Mouse (Mus musculus): ENCODE data around the gene Ascc3. TPM values are rescaled to one million over a fixed set of nuclear protein-coding genes. Genes with fewer than 3 reads are reported as not detected.
A peak's percentile ranks its signal among the peaks of the same experiment; 100 is the strongest.

Ascc3 gene
- polyA plus RNA-seq, 1 experiment from 2014 or later: 11.9 TPM

GRCm38 (mm10) chr10:50894170-50894991 is 301.9 kb downstream of the Ascc3 start, which contains the start of gene Sim1:
TSS of gene Sim1 (plus strand) at chr10:50894754.
- under 1% methylated on average over 62 of the region's 62 CpGs for WGBS (ENCODE audit: insufficient replicate concordance)

GRCm38 (mm10) chr10:50895091-50895790 is 302.8 kb downstream of the Ascc3 start:
- no peak for ATAC-seq (ENCODE audit: insufficient read depth)
- Histone ChIP-seq H3K4me3 (replicated peaks) (peak overlapping the region; percentile 44), H3K27me3 (peaks cover 96% of the 10 kb centered on the region), H3K9ac (no peak overlapping the region), H3K4me2 (peak overlapping the region; percentile 63), H3K4me1 (replicated peaks) (peaks cover 12% of the 10 kb centered on the region), H3K36me3 (replicated peaks) (no peaks in the 10 kb centered on the region), H3K9me3 (replicated peaks) (no peaks in the 10 kb centered on the region), H3K27ac (replicated peaks) (no peak overlapping the region)
- 2% methylated on average over 44 of the region's 44 CpGs for WGBS (ENCODE audit: insufficient replicate concordance)

More at GRCm38 (mm10) chr10:50894170-50894991, 301.9 kb downstream of the Ascc3 start, which contains the start of gene Sim1:
- peak; percentile 65 for ATAC-seq (ENCODE audit: insufficient read depth)
- H3K4me2 ChIP-seq: peak within 1 kb of the TSS; percentile 63
- H3K27me3 ChIP-seq: peaks cover 97% of the 10 kb centered on the region
- H3K4me1 ChIP-seq (replicated peaks): peaks cover 12% of the 10 kb centered on the region
- no peaks in the 10 kb centered on the region for H3K36me3 ChIP-seq (replicated peaks)
- no peak within 1 kb of the TSS for H3K27ac ChIP-seq (replicated peaks)
- no peak within 1 kb of the TSS for H3K9ac ChIP-seq
- H3K9me3 ChIP-seq (replicated peaks): no peaks in the 10 kb centered on the region
- H3K4me3 ChIP-seq (replicated peaks): peak within 1 kb of the TSS; percentile 44

DNA sequence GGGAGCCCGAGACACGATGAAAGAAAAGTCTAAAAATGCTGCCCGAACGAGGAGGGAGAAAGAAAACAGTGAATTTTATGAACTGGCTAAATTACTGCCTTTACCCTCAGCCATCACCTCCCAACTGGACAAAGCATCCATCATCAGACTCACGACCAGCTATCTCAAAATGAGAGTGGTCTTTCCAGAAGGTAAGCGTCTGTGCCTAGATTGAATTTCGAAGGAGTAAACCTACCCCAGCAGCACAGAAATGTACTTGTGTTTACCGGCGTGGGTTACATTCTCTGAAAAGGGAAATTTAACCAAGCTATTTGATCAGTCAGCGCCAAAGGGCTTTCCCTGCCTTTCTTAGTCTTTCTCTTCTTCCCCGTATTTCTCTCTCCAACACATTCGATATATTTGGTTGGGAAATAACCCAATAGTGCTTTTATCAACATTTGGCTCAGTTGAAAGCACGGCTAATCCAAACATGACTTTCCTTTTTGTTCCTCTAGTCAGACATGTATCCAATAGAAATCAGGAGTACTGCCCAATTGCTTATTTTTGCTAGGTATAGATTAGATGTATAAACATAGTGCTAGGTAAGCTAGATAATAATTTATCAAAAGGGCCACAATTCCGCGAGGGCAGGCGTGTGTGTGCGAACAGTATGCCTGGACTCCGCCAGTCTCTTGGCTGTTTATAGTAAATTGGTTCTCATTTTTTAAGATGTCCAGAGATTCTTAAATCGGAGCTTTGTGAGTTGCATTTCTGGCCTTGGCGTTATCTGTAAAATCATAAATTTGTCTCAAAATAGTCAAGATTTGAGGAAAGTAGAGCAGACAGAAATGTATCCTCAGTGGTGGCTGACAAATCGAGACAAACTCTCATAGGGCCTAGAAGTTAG is 303.7 kb downstream of the Ascc3 start:
- no peak overlapping the region for H3K27ac ChIP-seq (replicated peaks)
- no peaks in the 10 kb centered on the region for H3K9me3 ChIP-seq (replicated peaks)
- peaks cover 96% of the 10 kb centered on the region for H3K27me3 ChIP-seq
- no peak overlapping the region for H3K4me3 ChIP-seq (replicated peaks)
- 5% methylated on average over 21 of the region's 21 CpGs for whole genome bisulfite sequencing (ENCODE audit: insufficient replicate concordance)
- H3K9ac ChIP-seq: no peak overlapping the region
- ATAC-seq (ENCODE audit: insufficient read depth): no peak
- H3K4me1 ChIP-seq (replicated peaks): peaks cover 12% of the 10 kb centered on the region
- H3K4me2 ChIP-seq: no peak overlapping the region
- no peaks in the 10 kb centered on the region for H3K36me3 ChIP-seq (replicated peaks)

DNA sequence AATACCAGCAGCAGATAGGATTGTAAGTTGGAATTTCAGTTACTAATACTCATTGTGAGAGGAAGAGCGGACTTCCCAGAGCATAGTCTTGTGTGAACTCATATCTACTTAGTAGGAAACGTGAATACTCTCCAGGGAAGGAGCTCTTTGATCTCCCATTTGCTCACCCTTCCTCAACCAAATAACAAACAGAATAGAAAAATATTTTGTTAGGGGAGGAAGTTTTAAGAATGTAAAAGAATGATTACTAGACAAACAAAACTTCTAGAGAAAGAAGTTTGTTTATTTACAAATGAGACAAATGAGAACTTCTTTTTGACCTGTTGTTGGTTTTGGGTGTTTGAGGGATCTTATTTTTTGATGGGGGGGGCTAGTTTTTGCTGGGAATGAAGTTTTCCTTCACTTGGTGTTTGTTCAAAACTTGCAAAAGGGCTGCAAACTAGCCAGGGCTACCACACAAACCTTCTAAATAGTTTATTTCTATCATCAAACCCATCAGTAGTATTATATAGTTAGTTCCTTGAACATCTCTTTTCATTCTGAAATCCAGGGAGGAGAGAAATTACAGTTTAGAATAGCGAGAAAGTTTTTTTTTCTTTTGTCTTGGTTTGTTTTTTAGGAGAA is 304.4 kb downstream of the Ascc3 start:
- Histone ChIP-seq H3K27ac (replicated peaks) (no peak overlapping the region), H3K4me3 (replicated peaks) (no peak overlapping the region), H3K27me3 (peaks cover 96% of the 10 kb centered on the region), H3K4me2 (no peak overlapping the region), H3K4me1 (replicated peaks) (peaks cover 12% of the 10 kb centered on the region), H3K9ac (no peak overlapping the region), H3K9me3 (replicated peaks) (no peaks in the 10 kb centered on the region), H3K36me3 (replicated peaks) (no peaks in the 10 kb centered on the region)
- WGBS (ENCODE audit: insufficient replicate concordance): 7% methylated on average over 3 of the region's 3 CpGs
- no peak for ATAC-seq (ENCODE audit: insufficient read depth)

DNA sequence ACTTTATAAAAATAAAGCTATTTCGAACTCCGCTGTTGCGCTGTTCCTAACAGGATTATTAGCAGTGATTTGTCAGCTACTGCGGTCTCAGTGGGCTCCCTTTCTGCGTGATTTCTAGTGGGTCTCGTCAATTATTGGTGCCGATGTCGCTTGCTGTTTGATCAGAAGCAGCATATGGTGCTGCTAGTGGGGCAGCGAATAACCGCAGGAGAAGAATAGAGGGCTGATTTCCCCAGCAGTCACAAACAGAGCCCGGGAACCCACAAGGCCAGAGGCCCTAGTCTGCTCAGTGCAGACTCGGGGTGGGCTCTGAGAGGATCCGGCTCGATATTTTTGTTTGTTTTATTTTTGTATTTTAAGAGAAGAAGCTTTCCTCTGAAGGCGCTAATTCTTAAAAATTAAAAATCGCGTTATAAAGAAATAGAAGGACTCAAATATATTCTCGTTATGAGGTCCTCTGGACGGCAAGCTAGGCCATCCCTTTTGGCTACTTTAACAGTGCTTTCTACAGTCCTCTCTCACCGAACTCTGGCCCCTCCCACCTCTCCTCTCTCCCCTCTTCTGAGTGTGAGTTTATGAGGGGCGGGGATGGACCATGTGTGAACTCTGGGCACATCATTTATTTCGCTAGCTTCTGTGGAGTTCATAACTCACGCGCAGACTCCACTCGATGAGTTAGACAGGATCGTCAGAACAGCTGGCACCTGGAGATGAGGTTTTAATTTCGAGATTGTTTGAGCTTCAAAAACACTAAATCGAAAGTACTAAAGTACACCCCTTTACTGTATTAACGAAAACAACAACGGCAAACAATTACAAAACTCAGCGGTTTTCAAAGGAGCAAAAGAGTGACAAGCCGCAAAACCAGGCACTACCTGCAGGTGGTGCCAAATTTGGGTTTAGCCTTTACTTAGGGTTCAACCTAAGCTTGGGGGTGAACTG is 305.3 kb downstream of the Ascc3 start:
- H3K27me3 ChIP-seq: peaks cover 96% of the 10 kb centered on the region
- peaks cover 12% of the 10 kb centered on the region for H3K4me1 ChIP-seq (replicated peaks)
- no peak overlapping the region for H3K27ac ChIP-seq (replicated peaks)
- no peak for ATAC-seq (ENCODE audit: insufficient read depth)
- no peak overlapping the region for H3K4me2 ChIP-seq
- H3K36me3 ChIP-seq (replicated peaks): no peaks in the 10 kb centered on the region
- no peaks in the 10 kb centered on the region for H3K9me3 ChIP-seq (replicated peaks)
- no peak overlapping the region for H3K9ac ChIP-seq
- WGBS (ENCODE audit: insufficient replicate concordance): 2% methylated on average over 32 of the region's 32 CpGs
- H3K4me3 ChIP-seq (replicated peaks): no peak overlapping the region

DNA sequence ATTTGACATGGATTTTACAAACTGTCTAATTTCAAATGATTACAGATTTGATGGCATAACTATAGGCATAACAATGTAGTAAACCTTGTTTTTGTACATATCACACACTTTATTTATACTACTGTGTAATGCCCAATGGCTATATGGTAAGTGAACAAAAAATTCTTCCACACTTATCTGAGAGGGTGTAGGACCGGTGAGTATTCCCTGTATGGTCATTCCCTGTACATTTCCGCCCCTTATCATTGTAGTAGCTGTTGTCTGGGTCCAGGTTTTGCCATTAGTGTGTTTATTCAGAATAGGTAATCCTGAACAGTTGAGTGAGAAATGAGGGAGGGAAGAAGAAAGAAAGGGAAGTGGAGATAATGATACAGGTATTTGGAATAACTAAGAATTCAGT is 306.2 kb downstream of the Ascc3 start:
- Histone ChIP-seq H3K4me1 (replicated peaks) (peaks cover 12% of the 10 kb centered on the region), H3K27me3 (peaks cover 96% of the 10 kb centered on the region), H3K9ac (no peak overlapping the region), H3K4me2 (no peak overlapping the region), H3K9me3 (replicated peaks) (no peaks in the 10 kb centered on the region), H3K36me3 (replicated peaks) (no peaks in the 10 kb centered on the region), H3K4me3 (replicated peaks) (no peak overlapping the region), H3K27ac (replicated peaks) (no peak overlapping the region)
- 18% methylated on average over 2 of the region's 2 CpGs for WGBS (ENCODE audit: insufficient replicate concordance)
- no peak for ATAC-seq (ENCODE audit: insufficient read depth)

GRCm38 (mm10) chr10:50899846-50900745 is 307.6 kb downstream of the Ascc3 start:
- Histone ChIP-seq H3K27ac (replicated peaks) (no peak overlapping the region), H3K4me1 (replicated peaks) (peaks cover under 1% of the 10 kb centered on the region), H3K9me3 (replicated peaks) (no peaks in the 10 kb centered on the region), H3K4me2 (no peak overlapping the region), H3K27me3 (peaks cover 96% of the 10 kb centered on the region), H3K36me3 (replicated peaks) (no peaks in the 10 kb centered on the region), H3K4me3 (replicated peaks) (no peak overlapping the region), H3K9ac (no peak overlapping the region)
- no peak for ATAC-seq (ENCODE audit: insufficient read depth)
- 3% methylated on average over 21 of the region's 21 CpGs for WGBS (ENCODE audit: insufficient replicate concordance)

Measured in liver, embryonic 15.5 days (tissue).